Mouse (Mus musculus): ENCODE measurements around the gene Capn2.

- TF ChIP-seq CTCF (IDR thresholded peaks at IDR 0.05; ENCODE audit: extremely low read depth, insufficient read depth, low read length), result no peak
- no peak for TF ChIP-seq POLR2A (IDR thresholded peaks at IDR 0.05; ENCODE audit: extremely low read depth, insufficient read depth, low read length)
Observed at GRCm38 (mm10) chr1:182512901-182513410, 4.5 kb downstream of the Capn2 start.

Data from cortical plate, adult 2 months (tissue).